Mouse (Mus musculus): ENCODE measurements at regions not wholly inside any gene's neighbourhood (a gene's known extent, or its start where the extent isn't known, plus 50 kb on each side); places are given as distances from the start of the nearest gene placed in this dataset.

DNA sequence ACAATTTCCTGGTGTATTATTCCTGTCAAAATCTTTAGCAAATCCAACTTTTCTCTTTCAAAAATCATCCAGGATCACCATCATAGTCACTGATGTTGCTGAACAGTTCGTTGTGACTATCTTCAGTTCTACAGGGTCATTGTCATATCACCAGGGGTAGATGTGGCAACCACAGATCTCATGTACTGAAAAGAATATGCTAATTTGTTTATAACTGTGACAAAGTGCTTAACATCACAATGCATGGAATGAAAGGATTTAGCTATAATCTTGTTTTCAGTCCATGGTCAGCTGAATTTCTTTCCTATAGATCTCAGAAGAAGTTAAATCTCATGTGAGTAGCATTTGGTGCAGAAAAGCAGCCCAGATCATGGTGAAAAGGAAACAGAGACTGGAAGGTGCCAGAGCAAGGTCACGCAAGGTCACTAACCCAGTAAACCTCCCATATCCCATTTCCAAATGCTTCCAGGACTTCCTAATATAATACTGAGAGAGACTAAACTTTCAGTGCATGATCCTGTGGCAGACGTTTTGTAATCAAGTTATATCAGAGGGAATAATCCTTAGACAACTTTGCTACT, 1279.6 kb downstream of the Diaph3 start:
- WGBS: 72% methylated on average over 3 of the region's 3 CpGs

DNA sequence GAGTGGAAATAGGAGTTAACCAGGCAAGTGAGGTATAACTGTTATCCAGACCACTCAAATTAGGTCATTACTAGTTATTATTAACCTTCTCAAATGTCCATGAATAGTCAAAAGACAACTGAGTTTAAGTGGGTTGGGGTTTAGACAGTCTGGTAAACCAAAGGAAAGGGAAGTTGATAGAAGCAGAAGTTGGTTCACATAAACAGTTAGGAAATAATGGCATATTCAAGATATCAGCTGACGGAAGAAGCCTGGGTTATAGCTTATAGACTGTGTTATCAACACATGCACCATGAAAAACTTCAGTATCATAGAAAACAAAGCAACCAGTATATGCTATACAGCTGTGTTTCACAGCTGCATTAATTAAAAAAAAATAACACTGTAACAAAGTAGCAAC, 1291.5 kb downstream of the Diaph3 start:
- H3K4me2 ChIP-seq (replicated peaks; ENCODE audit: low read depth, low read length): no peak overlapping the region
- no peaks in the 10 kb centered on the region for H3K4me1 ChIP-seq (ENCODE audit: control insufficient read depth, insufficient read depth, low read length)
- no peak overlapping the region for H3K27ac ChIP-seq (ENCODE audit: low read length)
- H3K27me3 ChIP-seq (ENCODE audit: control insufficient read depth, insufficient read depth, low read length): no peaks in the 10 kb centered on the region
- no peak overlapping the region for H3K4me3 ChIP-seq (ENCODE audit: low read depth, low read length)
- no peak for ATAC-seq (ENCODE audit: insufficient number of reproducible peaks, insufficient read depth, low FRiP score, low read depth)
- WGBS: 83% methylated on average over 1 of the region's 1 CpGs
- H3K9ac ChIP-seq (replicated peaks; ENCODE audit: low read depth, low read length): no peak overlapping the region
- H3K36me3 ChIP-seq (ENCODE audit: control insufficient read depth, insufficient read depth, low read length): no peaks in the 10 kb centered on the region
- no peaks in the 10 kb centered on the region for H3K9me3 ChIP-seq (ENCODE audit: control insufficient read depth, low read depth, low read length)

More for the DNA sequence above, 1279.6 kb downstream of the Diaph3 start:
- Histone ChIP-seq H3K36me3 (ENCODE audit: control insufficient read depth, insufficient read depth, low read length) (no peaks in the 10 kb centered on the region), H3K4me2 (replicated peaks; ENCODE audit: low read depth, low read length) (no peak overlapping the region), H3K27me3 (ENCODE audit: control insufficient read depth, insufficient read depth, low read length) (no peaks in the 10 kb centered on the region), H3K4me1 (ENCODE audit: control insufficient read depth, insufficient read depth, low read length) (no peaks in the 10 kb centered on the region), H3K9me3 (ENCODE audit: control insufficient read depth, low read depth, low read length) (no peaks in the 10 kb centered on the region), H3K27ac (ENCODE audit: low read length) (no peak overlapping the region), H3K9ac (replicated peaks; ENCODE audit: low read depth, low read length) (no peak overlapping the region), H3K4me3 (ENCODE audit: low read depth, low read length) (no peak overlapping the region)
- ATAC-seq (ENCODE audit: insufficient number of reproducible peaks, insufficient read depth, low FRiP score, low read depth): no peak

DNA sequence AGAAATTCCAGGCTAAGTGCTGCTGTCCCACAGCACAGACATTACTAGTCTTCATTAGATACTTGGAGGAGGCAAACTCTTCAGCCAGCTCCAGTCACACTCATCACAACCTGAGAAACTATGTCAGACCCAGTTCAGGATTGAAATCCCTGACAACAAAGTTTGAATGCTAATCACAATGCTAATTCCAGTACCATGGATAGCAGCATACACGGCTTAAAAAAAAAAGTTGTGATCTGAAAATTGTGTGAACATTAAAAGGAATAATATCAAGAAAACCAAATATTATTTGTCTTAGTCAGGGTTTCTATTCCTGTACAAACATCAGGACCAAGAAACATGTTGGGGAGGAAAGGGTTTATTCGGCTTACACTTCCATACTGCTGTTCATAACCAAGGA, 1305.5 kb downstream of the Diaph3 start:
- H3K27me3 ChIP-seq (ENCODE audit: control insufficient read depth, insufficient read depth, low read length): no peaks in the 10 kb centered on the region
- 82% methylated on average over 2 of the region's 2 CpGs for WGBS
- H3K4me2 ChIP-seq (replicated peaks; ENCODE audit: low read depth, low read length): no peak overlapping the region
- ATAC-seq (ENCODE audit: insufficient number of reproducible peaks, insufficient read depth, low FRiP score, low read depth): no peak
- H3K9ac ChIP-seq (replicated peaks; ENCODE audit: low read depth, low read length): no peak overlapping the region
- no peaks in the 10 kb centered on the region for H3K36me3 ChIP-seq (ENCODE audit: control insufficient read depth, insufficient read depth, low read length)
- no peaks in the 10 kb centered on the region for H3K4me1 ChIP-seq (ENCODE audit: control insufficient read depth, insufficient read depth, low read length)
- H3K4me3 ChIP-seq (ENCODE audit: low read depth, low read length): no peak overlapping the region
- H3K9me3 ChIP-seq (ENCODE audit: control insufficient read depth, low read depth, low read length): no peaks in the 10 kb centered on the region
- no peak overlapping the region for H3K27ac ChIP-seq (ENCODE audit: low read length)

DNA sequence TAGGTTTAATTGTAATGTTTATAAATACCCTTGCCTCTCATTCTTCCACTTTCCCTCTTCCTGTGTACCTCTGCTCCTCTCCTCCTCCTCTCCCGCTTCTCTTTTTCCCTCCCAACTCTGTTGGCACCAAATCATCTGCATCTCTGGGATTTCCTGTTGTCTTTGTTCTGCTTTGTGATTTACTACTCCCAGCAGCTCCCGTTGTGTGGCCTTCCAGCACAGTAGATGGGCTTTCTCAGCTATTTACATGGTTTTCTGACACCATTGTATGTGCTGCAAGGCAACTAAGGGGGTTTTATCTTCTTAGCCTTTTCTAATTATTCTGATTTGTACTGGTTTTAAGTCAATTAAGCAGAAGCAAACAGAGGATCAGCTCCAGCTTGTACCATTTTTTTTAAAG, 1326.1 kb downstream of the Diaph3 start:
- H3K4me3 ChIP-seq (ENCODE audit: low read depth, low read length): no peak overlapping the region
- no peak for ATAC-seq (ENCODE audit: insufficient number of reproducible peaks, insufficient read depth, low FRiP score, low read depth)
- whole genome bisulfite sequencing: 17% methylated on average over 2 of the region's 2 CpGs
- H3K36me3 ChIP-seq (ENCODE audit: control insufficient read depth, insufficient read depth, low read length): no peaks in the 10 kb centered on the region
- H3K4me1 ChIP-seq (ENCODE audit: control insufficient read depth, insufficient read depth, low read length): no peaks in the 10 kb centered on the region
- H3K9ac ChIP-seq (replicated peaks; ENCODE audit: low read depth, low read length): no peak overlapping the region
- H3K4me2 ChIP-seq (replicated peaks; ENCODE audit: low read depth, low read length): no peak overlapping the region
- no peaks in the 10 kb centered on the region for H3K9me3 ChIP-seq (ENCODE audit: control insufficient read depth, low read depth, low read length)
- no peaks in the 10 kb centered on the region for H3K27me3 ChIP-seq (ENCODE audit: control insufficient read depth, insufficient read depth, low read length)
- no peak overlapping the region for H3K27ac ChIP-seq (ENCODE audit: low read length)

DNA sequence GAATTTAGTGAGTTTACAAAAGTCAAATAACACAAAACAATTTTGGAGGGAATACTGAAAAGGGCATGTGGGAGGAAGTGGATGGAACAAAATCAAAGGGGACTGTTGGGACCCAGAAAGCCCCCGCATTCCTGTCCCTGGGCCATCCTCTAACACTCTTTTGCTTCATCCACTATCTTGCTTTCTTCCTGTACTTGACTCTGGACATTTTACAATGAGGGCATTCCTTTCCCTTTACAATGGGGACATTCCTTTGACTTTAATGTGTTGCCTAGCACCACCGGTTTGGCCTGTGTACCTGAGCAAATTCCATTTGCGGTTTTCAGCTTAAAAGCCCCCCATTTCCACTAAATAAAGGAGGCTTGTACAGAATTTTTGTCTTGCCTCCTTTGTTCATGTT, 1341.0 kb downstream of the Pcdh17 start:
- Histone ChIP-seq H3K4me1 (ENCODE audit: control insufficient read depth, insufficient read depth, low read length) (no peaks in the 10 kb centered on the region), H3K4me3 (ENCODE audit: low read depth, low read length) (no peak overlapping the region), H3K36me3 (ENCODE audit: control insufficient read depth, insufficient read depth, low read length) (no peaks in the 10 kb centered on the region), H3K4me2 (replicated peaks; ENCODE audit: low read depth, low read length) (no peak overlapping the region), H3K27me3 (ENCODE audit: control insufficient read depth, insufficient read depth, low read length) (no peaks in the 10 kb centered on the region), H3K9ac (replicated peaks; ENCODE audit: low read depth, low read length) (no peak overlapping the region), H3K27ac (ENCODE audit: low read length) (no peak overlapping the region), H3K9me3 (ENCODE audit: control insufficient read depth, low read depth, low read length) (no peaks in the 10 kb centered on the region)
- 72% methylated on average over 3 of the region's 3 CpGs for WGBS
- no peak for ATAC-seq (ENCODE audit: insufficient number of reproducible peaks, insufficient read depth, low FRiP score, low read depth)

DNA sequence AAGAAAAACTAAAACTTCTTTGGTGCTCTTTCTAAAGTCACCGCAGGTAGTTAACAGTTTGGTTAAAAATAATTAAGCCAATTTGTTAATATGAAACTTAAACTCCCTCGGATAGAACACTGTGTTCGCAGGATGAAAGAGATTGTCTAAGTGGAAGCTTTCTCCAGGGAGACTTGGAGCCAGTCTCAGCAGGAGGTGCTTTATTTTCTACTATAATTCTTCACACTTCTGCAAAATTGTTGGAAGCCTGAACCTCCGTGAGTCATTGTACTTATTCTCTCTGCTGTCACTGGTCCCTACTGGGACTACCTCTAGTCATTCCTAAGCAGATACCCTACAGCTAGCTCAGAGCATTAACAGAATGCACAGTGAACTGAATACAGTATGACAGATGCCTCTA, 1327.3 kb downstream of the Pcdh17 start:
- Histone ChIP-seq H3K4me2 (replicated peaks; ENCODE audit: low read depth, low read length) (no peak overlapping the region), H3K9ac (replicated peaks; ENCODE audit: low read depth, low read length) (no peak overlapping the region), H3K4me3 (ENCODE audit: low read depth, low read length) (no peak overlapping the region), H3K9me3 (ENCODE audit: control insufficient read depth, low read depth, low read length) (no peaks in the 10 kb centered on the region), H3K4me1 (ENCODE audit: control insufficient read depth, insufficient read depth, low read length) (no peaks in the 10 kb centered on the region), H3K27ac (ENCODE audit: low read length) (no peak overlapping the region), H3K27me3 (ENCODE audit: control insufficient read depth, insufficient read depth, low read length) (no peaks in the 10 kb centered on the region), H3K36me3 (ENCODE audit: control insufficient read depth, insufficient read depth, low read length) (no peaks in the 10 kb centered on the region)
- no peak for ATAC-seq (ENCODE audit: insufficient number of reproducible peaks, insufficient read depth, low FRiP score, low read depth)
- WGBS: 79% methylated on average over 4 of the region's 4 CpGs

DNA sequence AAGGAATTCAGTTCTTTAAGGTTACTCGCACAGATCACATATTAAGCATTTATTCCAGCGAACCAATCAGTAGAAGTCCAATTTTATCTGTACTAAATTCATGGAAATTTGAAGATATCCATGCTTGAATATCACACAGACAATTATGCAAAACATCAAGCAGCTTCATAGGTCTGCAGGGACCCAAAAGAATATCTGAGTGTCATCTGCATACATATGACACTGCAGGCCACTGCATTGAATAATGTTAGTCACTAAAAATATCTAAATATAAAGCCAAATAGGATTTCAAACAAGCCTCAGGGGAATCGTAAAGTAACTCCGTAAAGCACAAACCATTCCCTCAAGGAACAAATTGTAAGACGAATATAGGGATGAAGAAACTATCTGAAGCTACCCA, 1324.9 kb downstream of the Pcdh17 start:
- H3K27me3 ChIP-seq (ENCODE audit: control insufficient read depth, insufficient read depth, low read length): no peaks in the 10 kb centered on the region
- no peaks in the 10 kb centered on the region for H3K36me3 ChIP-seq (ENCODE audit: control insufficient read depth, insufficient read depth, low read length)
- H3K4me3 ChIP-seq (ENCODE audit: low read depth, low read length): no peak overlapping the region
- no peak overlapping the region for H3K4me2 ChIP-seq (replicated peaks; ENCODE audit: low read depth, low read length)
- H3K9ac ChIP-seq (replicated peaks; ENCODE audit: low read depth, low read length): no peak overlapping the region
- H3K9me3 ChIP-seq (ENCODE audit: control insufficient read depth, low read depth, low read length): no peaks in the 10 kb centered on the region
- no peak for ATAC-seq (ENCODE audit: insufficient number of reproducible peaks, insufficient read depth, low FRiP score, low read depth)
- WGBS: 85% methylated on average over 5 of the region's 5 CpGs
- no peak overlapping the region for H3K27ac ChIP-seq (ENCODE audit: low read length)
- no peaks in the 10 kb centered on the region for H3K4me1 ChIP-seq (ENCODE audit: control insufficient read depth, insufficient read depth, low read length)

DNA sequence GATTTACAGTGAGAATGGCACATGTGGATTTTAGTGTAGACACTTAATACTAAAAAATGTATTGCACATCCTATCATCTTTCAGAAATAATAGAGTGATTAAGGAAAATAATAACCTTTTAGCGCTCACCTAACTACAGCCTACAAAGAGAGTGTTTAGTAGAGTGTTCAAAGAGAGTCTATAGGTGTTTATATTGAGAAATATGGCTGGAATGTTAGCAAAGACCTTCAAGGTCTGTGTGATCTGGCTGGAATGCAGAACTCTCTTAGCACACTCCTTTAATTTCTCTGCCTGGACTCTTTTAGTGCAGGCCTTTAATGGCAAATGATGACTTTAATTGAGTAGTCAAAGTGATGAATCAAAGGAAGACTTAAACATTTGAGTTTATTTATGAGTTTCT, 1314.0 kb downstream of the Pcdh17 start:
- H3K27me3 ChIP-seq (ENCODE audit: control insufficient read depth, insufficient read depth, low read length): no peaks in the 10 kb centered on the region
- no peak for ATAC-seq (ENCODE audit: insufficient number of reproducible peaks, insufficient read depth, low FRiP score, low read depth)
- 58% methylated on average over 1 of the region's 1 CpGs for whole genome bisulfite sequencing
- H3K4me1 ChIP-seq (ENCODE audit: control insufficient read depth, insufficient read depth, low read length): no peaks in the 10 kb centered on the region
- no peak overlapping the region for H3K4me3 ChIP-seq (ENCODE audit: low read depth, low read length)
- H3K9ac ChIP-seq (replicated peaks; ENCODE audit: low read depth, low read length): no peak overlapping the region
- H3K4me2 ChIP-seq (replicated peaks; ENCODE audit: low read depth, low read length): no peak overlapping the region
- H3K9me3 ChIP-seq (ENCODE audit: control insufficient read depth, low read depth, low read length): no peaks in the 10 kb centered on the region
- no peak overlapping the region for H3K27ac ChIP-seq (ENCODE audit: low read length)
- H3K36me3 ChIP-seq (ENCODE audit: control insufficient read depth, insufficient read depth, low read length): no peaks in the 10 kb centered on the region

DNA sequence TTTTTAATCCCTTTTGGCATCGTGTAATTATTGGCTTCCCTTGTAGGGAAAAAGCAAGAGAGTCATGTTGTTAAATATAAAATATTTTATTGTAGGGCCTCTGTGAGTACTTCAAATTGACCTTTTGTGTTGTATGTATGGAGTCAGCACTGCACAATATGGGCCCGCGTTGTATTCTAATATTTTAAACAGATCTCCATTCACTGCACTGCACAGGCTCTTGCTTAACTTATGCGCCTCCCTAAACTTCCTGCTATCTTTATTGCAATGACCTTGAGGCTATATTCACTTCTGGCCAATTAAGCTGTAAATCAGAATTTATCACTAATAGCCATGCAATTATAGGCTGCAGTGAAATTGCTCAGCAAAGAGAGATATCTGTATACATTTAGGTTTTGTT, 1295.2 kb downstream of the Pcdh17 start:
- H3K9me3 ChIP-seq (ENCODE audit: control insufficient read depth, low read depth, low read length): no peaks in the 10 kb centered on the region
- no peak overlapping the region for H3K9ac ChIP-seq (replicated peaks; ENCODE audit: low read depth, low read length)
- H3K27ac ChIP-seq (ENCODE audit: low read length): no peak overlapping the region
- no peaks in the 10 kb centered on the region for H3K36me3 ChIP-seq (ENCODE audit: control insufficient read depth, insufficient read depth, low read length)
- 78% methylated on average over 4 of the region's 4 CpGs for WGBS
- H3K4me1 ChIP-seq (ENCODE audit: control insufficient read depth, insufficient read depth, low read length): no peaks in the 10 kb centered on the region
- ATAC-seq (ENCODE audit: insufficient number of reproducible peaks, insufficient read depth, low FRiP score, low read depth): no peak
- no peaks in the 10 kb centered on the region for H3K27me3 ChIP-seq (ENCODE audit: control insufficient read depth, insufficient read depth, low read length)
- H3K4me2 ChIP-seq (replicated peaks; ENCODE audit: low read depth, low read length): no peak overlapping the region
- H3K4me3 ChIP-seq (ENCODE audit: low read depth, low read length): no peak overlapping the region

All from stomach, embryonic 14.5 days (tissue).